Mouse (Mus musculus) lung, embryonic 16.5 days (tissue): ENCODE measurements around the gene Gm13289. TPM values are rescaled to one million over a fixed set of nuclear protein-coding genes. Genes with fewer than 3 reads are reported as not detected.
"Not testable (repeated sequence)": the region's sequence is repeated elsewhere in the genome, so short reads cannot be mapped to it uniquely, and the experiment has no call there.

Experiments used
- ATAC-seq: fragments of 200-750 bp; cut with Nextera tagmentation; 2 replicates; pipeline ENCODE4 v1.8.0; 2017; ENCODE audit warnings: low read depth, mild to moderate bottlenecking, moderate library complexity
- H3K27ac ChIP-seq: fragments of 300-500 bp; sonication (generic); 2 replicates; pipeline ENCODE4 v1.5.1; 2014; ENCODE audit warnings: mild to moderate bottlenecking, control low read depth, low read length
- H3K27me3 ChIP-seq: fragments of 300-500 bp; sonication (generic); 2 replicates; pipeline ENCODE4 v1.6.1; 2014; ENCODE audit warnings: low read depth, low read length, mixed read lengths; ENCODE audit not compliant: control insufficient read depth, insufficient read depth
- H3K36me3 ChIP-seq: fragments of 300-500 bp; sonication (generic); 2 replicates; pipeline ENCODE4 v1.6.1; 2014; ENCODE audit warnings: low read length; ENCODE audit not compliant: control insufficient read depth, insufficient read depth
- H3K4me1 ChIP-seq: fragments of 300-500 bp; sonication (generic); replicated peaks from 2 replicates; pipeline ENCODE4 v1.6.1; 2014; ENCODE audit warnings: low read length, mixed read lengths; ENCODE audit not compliant: control insufficient read depth, insufficient read depth
- H3K4me2 ChIP-seq: fragments of 300-500 bp; sonication (generic); 2 replicates; pipeline ENCODE4 v1.6.1; 2014; ENCODE audit warnings: low read depth, low read length, control low read depth
- H3K4me3 ChIP-seq: fragments of 300-500 bp; sonication (generic); 2 replicates; pipeline ENCODE4 v1.5.1; 2014; ENCODE audit warnings: mild to moderate bottlenecking, low read length, control low read depth
- H3K9ac ChIP-seq: fragments of 300-500 bp; sonication (generic); 2 replicates; pipeline ENCODE4 v1.6.1; 2014; ENCODE audit warnings: low read length, control low read depth
- H3K9me3 ChIP-seq: fragments of 300-500 bp; sonication (generic); 2 replicates; pipeline ENCODE4 v1.6.1; 2016; ENCODE audit warnings: low read length; ENCODE audit not compliant: control insufficient read depth
- WGBS: fragments of 180-500 bp; shearing (Covaris S2); extraction: QIAGEN DNeasy Blood & Tissue Kit; methylation state at CpG from one replicate; pipeline ENCODE4 v1.1.7; 2014; 5-methylcytosine and 5-hydroxymethylcytosine counted together
- polyA plus RNA-seq: library from polyadenylated mRNA; unstranded; fragments of >200 nt; fragmentation: Nextera tagmentation; extraction: Ambion mirVana; gene quantifications from 2 replicates; pipeline ENCODE4 v1.2.1, GENCODE M21; 2015

Gm13289 gene
- polyA plus RNA-seq, 1 experiment from 2014 or later, result not detected

- H3K9me3 ChIP-seq, H3K36me3 ChIP-seq, H3K4me1 ChIP-seq, H3K27me3 ChIP-seq, H3K27ac ChIP-seq, H3K4me3 ChIP-seq, ATAC-seq, H3K9ac ChIP-seq, H3K4me2 ChIP-seq: not testable (repeated sequence)
- WGBS, result no CpG with 5 or more reads among the region's 29 CpGs
Observed at GRCm38 (mm10) chr4:88779550-88779949, 2.8 kb downstream of the Gm13289 start, which contains the start of gene Gm13272. Gene Gm13272, plus strand, starts transcription at chr4:88779850.

- not testable (repeated sequence) for H3K27me3 ChIP-seq, H3K9ac ChIP-seq, H3K9me3 ChIP-seq, H3K36me3 ChIP-seq, H3K4me2 ChIP-seq, H3K27ac ChIP-seq, H3K4me3 ChIP-seq, H3K4me1 ChIP-seq, ATAC-seq
- 42% methylated on average over 12 of the region's 18 CpGs for WGBS
Observed at GRCm38 (mm10) chr4:88780320-88780719, 3.6 kb downstream of the Gm13289 start.

GRCm38 (mm10) chr4:88781831-88782230 is 5.1 kb downstream of the Gm13289 start, which contains the start of gene Ifnz:
Gene Ifnz, plus strand, starts transcription at chr4:88782131.
- H3K4me1 ChIP-seq, H3K36me3 ChIP-seq, H3K9me3 ChIP-seq, H3K9ac ChIP-seq, ATAC-seq, H3K27me3 ChIP-seq: not testable (repeated sequence)
- peak within 1 kb of the TSS; percentile 37 for H3K4me3 ChIP-seq
- 0 out of 2 replicates have a peak within 1 kb of the TSS, but pooled peaks have one; percentile 22 for H3K4me2 ChIP-seq
- 11% methylated on average over 3 of the region's 7 CpGs for WGBS
- peak within 1 kb of the TSS; percentile 57; the same call in 1 of the 2 replicates for H3K27ac ChIP-seq

- Histone ChIP-seq H3K4me3 (peak overlapping the region; percentile 37), H3K27ac (peak overlapping the region; percentile 57; the same call in 1 of the 2 replicates), H3K4me2 (0 out of 2 replicates have a peak overlapping the region, but pooled peaks have one; percentile 22)
- H3K9ac ChIP-seq, H3K36me3 ChIP-seq, ATAC-seq, H3K27me3 ChIP-seq, H3K4me1 ChIP-seq, H3K9me3 ChIP-seq: not testable (repeated sequence)
- WGBS, result 0% methylated on average over 3 of the region's 31 CpGs
Observed at GRCm38 (mm10) chr4:88782335-88782734, 5.6 kb downstream of the Gm13289 start.

- H3K4me3 ChIP-seq, H3K9me3 ChIP-seq, ATAC-seq, H3K27ac ChIP-seq, H3K4me1 ChIP-seq, H3K4me2 ChIP-seq, H3K36me3 ChIP-seq, H3K9ac ChIP-seq, H3K27me3 ChIP-seq: not testable (repeated sequence)
- no CpG with 5 or more reads among the region's 27 CpGs for whole genome bisulfite sequencing
Observed at GRCm38 (mm10) chr4:88785409-88785808, 8.7 kb downstream of the Gm13289 start, which contains the start of gene Gm13276. Gene Gm13276, plus strand, starts transcription at chr4:88785709.

- H3K27ac ChIP-seq, H3K9me3 ChIP-seq, ATAC-seq, H3K4me3 ChIP-seq, H3K4me2 ChIP-seq, H3K4me1 ChIP-seq, H3K27me3 ChIP-seq, H3K9ac ChIP-seq, H3K36me3 ChIP-seq: not testable (repeated sequence)
- WGBS, result 0% methylated on average over 2 of the region's 28 CpGs
Observed at GRCm38 (mm10) chr4:88788402-88788801, 11.7 kb downstream of the Gm13289 start, which contains the start of gene Gm13277. Gene Gm13277, plus strand, starts transcription at chr4:88788632.

GRCm38 (mm10) chr4:88791250-88791649 is 14.5 kb downstream of the Gm13289 start, which contains the start of gene Gm13278:
Gene Gm13278, plus strand, starts transcription at chr4:88791550.
- not testable (repeated sequence) for ATAC-seq, H3K36me3 ChIP-seq, H3K9ac ChIP-seq, H3K27ac ChIP-seq, H3K4me3 ChIP-seq, H3K9me3 ChIP-seq, H3K4me1 ChIP-seq, H3K4me2 ChIP-seq, H3K27me3 ChIP-seq
- no CpG with 5 or more reads among the region's 28 CpGs for WGBS

- not testable (repeated sequence) for H3K36me3 ChIP-seq, ATAC-seq, H3K27me3 ChIP-seq, H3K9me3 ChIP-seq, H3K4me3 ChIP-seq, H3K4me2 ChIP-seq, H3K4me1 ChIP-seq, H3K9ac ChIP-seq, H3K27ac ChIP-seq
- 0% methylated on average over 8 of the region's 52 CpGs for WGBS
Observed at GRCm38 (mm10) chr4:88793936-88794675, 17.4 kb downstream of the Gm13289 start, which contains the start of gene Gm13275. Gene Gm13275, plus strand, starts transcription at chr4:88794487.

- no CpG with 5 or more reads among the region's 28 CpGs for WGBS
- not testable (repeated sequence) for H3K27ac ChIP-seq, H3K9me3 ChIP-seq, H3K4me1 ChIP-seq, ATAC-seq, H3K9ac ChIP-seq, H3K36me3 ChIP-seq, H3K4me2 ChIP-seq, H3K4me3 ChIP-seq, H3K27me3 ChIP-seq
Observed at GRCm38 (mm10) chr4:88797097-88797496, 20.4 kb downstream of the Gm13289 start, which contains the start of gene Gm13279. Gene Gm13279, plus strand, starts transcription at chr4:88797397.
